Mouse (Mus musculus) embryonic facial prominence, embryonic 15.5 days (tissue): ENCODE measurements around the gene Ttc6. TPM values are rescaled to one million over a fixed set of nuclear protein-coding genes. Genes with fewer than 3 reads are reported as not detected.

Source experiments
- ATAC-seq: fragments of 200-750 bp; cut with Nextera tagmentation; 2 replicates; pipeline ENCODE4 v1.8.0; 2017; ENCODE audit warnings: low read depth, moderate TSS enrichment; ENCODE audit not compliant: insufficient number of reproducible peaks, low FRiP score, low TSS enrichment
- H3K27ac ChIP-seq: fragments of 300-500 bp; sonication (generic); replicated peaks from 2 replicates; pipeline ENCODE4 v1.5.1; 2015; ENCODE audit warnings: mild to moderate bottlenecking, inconsistent platforms
- H3K27me3 ChIP-seq: fragments of 300-500 bp; sonication (generic); 2 replicates; pipeline ENCODE4 v1.6.1; 2015; ENCODE audit warnings: inconsistent platforms
- H3K36me3 ChIP-seq: fragments of 300-500 bp; sonication (generic); 2 replicates; pipeline ENCODE4 v1.6.1; 2015; ENCODE audit warnings: mild to moderate bottlenecking, inconsistent platforms
- H3K4me1 ChIP-seq: fragments of 300-500 bp; sonication (generic); 2 replicates; pipeline ENCODE4 v1.6.1; 2015; ENCODE audit warnings: inconsistent platforms
- H3K4me2 ChIP-seq: fragments of 300-500 bp; sonication (generic); replicated peaks from 2 replicates; pipeline ENCODE4 v1.6.1; 2015; ENCODE audit warnings: mild to moderate bottlenecking, inconsistent platforms
- H3K4me3 ChIP-seq: fragments of 300-500 bp; sonication (generic); replicated peaks from 2 replicates; pipeline ENCODE4 v1.5.1; 2015; ENCODE audit warnings: mild to moderate bottlenecking, inconsistent platforms
- H3K9ac ChIP-seq: fragments of 300-500 bp; sonication (generic); 2 replicates; pipeline ENCODE4 v1.6.1; 2015; ENCODE audit warnings: inconsistent platforms
- H3K9me3 ChIP-seq: fragments of 300-500 bp; sonication (generic); replicated peaks from 2 replicates; pipeline ENCODE4 v1.6.1; 2016; ENCODE audit warnings: inconsistent platforms
- WGBS: fragments of 180-500 bp; shearing (Covaris S2); methylation state at CpG from one replicate; pipeline ENCODE4 v1.1.7; 2015; 5-methylcytosine and 5-hydroxymethylcytosine counted together
- polyA plus RNA-seq: library from polyadenylated mRNA; unstranded; fragments of >200 nt; fragmentation: Nextera tagmentation; extraction: Ambion mirVana; gene quantifications from 2 replicates; pipeline ENCODE4 v1.2.1, GENCODE M21; 2015

Gene Ttc6
- polyA plus RNA-seq, 1 experiment from 2014 or later, result 1.4 TPM

- WGBS, result 4% methylated on average over 9 of the region's 9 CpGs
- Histone ChIP-seq H3K36me3 (no peaks in the 10 kb centered on the region), H3K9me3 (no peaks in the 10 kb centered on the region), H3K4me3 (no peak overlapping the region), H3K9ac (no peak overlapping the region), H3K4me1 (peaks cover 42% of the 10 kb centered on the region), H3K4me2 (no peak overlapping the region), H3K27ac (no peak overlapping the region), H3K27me3 (peaks cover 96% of the 10 kb centered on the region)
- ATAC-seq, result no peak
Measured at GRCm38 (mm10) chr12:57547890-57548289, 16.0 kb upstream of the Ttc6 start.

GRCm38 (mm10) chr12:57548352-57548980 lies 15.4 kb upstream of the Ttc6 start:
- no peaks in the 10 kb centered on the region for H3K9me3 ChIP-seq
- no peak overlapping the region for H3K9ac ChIP-seq
- H3K27me3 ChIP-seq, result peaks cover 96% of the 10 kb centered on the region
- H3K4me1 ChIP-seq, result peaks cover 38% of the 10 kb centered on the region
- H3K27ac ChIP-seq, result no peak overlapping the region
- H3K36me3 ChIP-seq, result no peaks in the 10 kb centered on the region
- H3K4me2 ChIP-seq, result no peak overlapping the region
- no peak overlapping the region for H3K4me3 ChIP-seq
- ATAC-seq, result no peak
- 2% methylated on average over 20 of the region's 20 CpGs for WGBS

- Histone ChIP-seq H3K27me3 (peaks cover 99% of the 10 kb centered on the region), H3K27ac (no peak overlapping the region), H3K4me3 (no peak overlapping the region), H3K4me2 (no peak overlapping the region), H3K9ac (no peak overlapping the region), H3K9me3 (no peaks in the 10 kb centered on the region), H3K4me1 (peaks cover 38% of the 10 kb centered on the region), H3K36me3 (no peaks in the 10 kb centered on the region)
- WGBS, result 3% methylated on average over 25 of the region's 25 CpGs
- ATAC-seq, result peak; percentile 32; the same call in 1 of the 2 replicates
Measured at GRCm38 (mm10) chr12:57548981-57549666, 14.8 kb upstream of the Ttc6 start.

DNA sequence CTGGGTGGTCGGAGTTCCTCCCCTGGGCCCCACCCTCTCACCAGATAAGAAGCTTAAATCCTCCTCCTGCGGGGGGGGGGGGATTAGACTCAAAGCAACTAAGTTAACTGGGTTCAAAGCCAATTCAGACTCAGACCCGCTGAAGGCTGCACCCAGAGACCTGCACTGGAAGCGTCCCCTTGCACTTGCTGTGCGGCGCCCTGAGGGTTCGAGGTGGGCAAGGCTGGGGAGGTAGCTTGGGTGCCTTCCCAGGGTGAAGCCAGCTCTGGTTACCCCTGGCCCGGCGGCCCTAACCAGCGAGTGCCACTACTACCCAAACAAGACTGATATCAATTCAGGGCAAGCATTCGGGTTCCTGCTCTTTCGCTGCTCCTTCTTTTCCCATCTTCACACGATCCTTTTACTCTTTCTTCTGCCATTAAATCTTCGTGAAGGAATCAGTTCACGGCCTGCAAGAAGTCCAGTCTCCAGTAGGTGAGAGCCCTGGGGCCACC lies 14.2 kb upstream of the Ttc6 start:
- H3K4me1 ChIP-seq, result peaks cover 37% of the 10 kb centered on the region
- WGBS, result 5% methylated on average over 15 of the region's 15 CpGs
- no peaks in the 10 kb centered on the region for H3K9me3 ChIP-seq
- ATAC-seq, result no peak
- no peak overlapping the region for H3K27ac ChIP-seq
- peaks cover 100% of the 10 kb centered on the region for H3K27me3 ChIP-seq
- no peak overlapping the region for H3K4me2 ChIP-seq
- H3K36me3 ChIP-seq, result no peaks in the 10 kb centered on the region
- no peak overlapping the region for H3K9ac ChIP-seq
- H3K4me3 ChIP-seq, result no peak overlapping the region

DNA sequence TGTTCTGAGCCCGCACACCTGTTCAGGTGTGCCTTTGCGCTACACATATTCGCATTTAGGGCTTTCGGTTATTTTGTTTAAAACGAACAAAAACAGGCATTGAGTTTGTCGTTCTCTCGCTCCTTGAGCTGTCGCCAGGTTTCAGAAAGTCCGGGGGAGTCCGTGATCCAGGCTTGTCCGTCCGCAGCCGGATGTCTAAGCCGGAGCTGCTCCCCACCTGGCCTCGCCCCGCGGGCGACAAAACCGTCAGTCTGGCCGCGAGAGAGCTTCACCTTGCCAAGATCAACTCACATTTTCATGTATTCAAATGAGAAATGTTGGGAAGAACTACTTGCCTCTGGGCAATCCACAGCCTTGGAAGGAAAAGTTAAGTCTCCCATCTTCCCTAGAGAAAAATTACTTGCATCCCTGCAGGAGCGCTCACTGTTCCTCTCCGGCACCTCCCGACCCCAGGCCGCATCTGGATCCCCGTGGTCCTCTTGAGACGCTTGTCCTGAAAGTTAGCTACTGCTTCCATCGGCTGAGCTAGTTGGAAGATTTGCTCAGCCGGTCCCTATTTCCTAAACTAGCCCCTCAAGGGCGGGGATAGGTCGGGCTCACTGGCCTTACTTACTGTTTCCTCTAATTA lies 13.6 kb upstream of the Ttc6 start:
- 2% methylated on average over 31 of the region's 31 CpGs for WGBS
- Histone ChIP-seq H3K4me3 (no peak overlapping the region), H3K9ac (no peak overlapping the region)

DNA sequence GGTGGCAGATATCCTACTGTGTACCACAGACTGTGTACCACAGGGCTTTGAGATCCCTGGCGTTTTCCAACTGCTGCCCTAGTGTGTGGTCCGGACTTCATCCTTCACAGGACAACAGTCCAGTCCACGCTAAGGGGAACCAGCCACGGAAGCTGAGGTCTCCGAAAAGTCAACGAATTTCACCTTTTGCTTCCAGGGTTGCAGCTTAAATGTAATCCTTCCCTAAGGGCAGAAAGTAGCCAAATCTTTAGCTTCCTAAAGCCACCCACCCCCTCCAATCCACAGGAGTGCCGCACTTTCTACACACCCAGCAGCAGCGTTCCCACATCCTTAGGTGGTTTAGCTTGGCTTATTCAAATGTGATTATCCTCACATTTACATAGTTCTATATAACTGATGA lies 13.0 kb upstream of the Ttc6 start:
- ATAC-seq, result no peak
- Histone ChIP-seq H3K9ac (no peak overlapping the region), H3K27me3 (peaks cover 100% of the 10 kb centered on the region), H3K9me3 (no peaks in the 10 kb centered on the region), H3K27ac (no peak overlapping the region), H3K4me3 (no peak overlapping the region), H3K4me2 (no peak overlapping the region), H3K36me3 (no peaks in the 10 kb centered on the region), H3K4me1 (peaks cover 26% of the 10 kb centered on the region)
- WGBS, result 6% methylated on average over 8 of the region's 8 CpGs

More for the DNA sequence above, 13.6 kb upstream of the Ttc6 start:
- Histone ChIP-seq H3K27ac (no peak overlapping the region), H3K4me2 (no peak overlapping the region), H3K27me3 (peaks cover 100% of the 10 kb centered on the region), H3K36me3 (no peaks in the 10 kb centered on the region), H3K4me1 (peaks cover 32% of the 10 kb centered on the region), H3K9me3 (no peaks in the 10 kb centered on the region)
- no peak for ATAC-seq

GRCm38 (mm10) chr12:57552286-57552685 lies 11.6 kb upstream of the Ttc6 start:
- Histone ChIP-seq H3K27me3 (peaks cover 91% of the 10 kb centered on the region), H3K9ac (no peak overlapping the region), H3K9me3 (no peaks in the 10 kb centered on the region), H3K4me3 (no peak overlapping the region), H3K4me1 (peaks cover 13% of the 10 kb centered on the region), H3K4me2 (no peak overlapping the region), H3K36me3 (no peaks in the 10 kb centered on the region), H3K27ac (no peak overlapping the region)
- WGBS, result 13% methylated on average over 3 of the region's 3 CpGs
- ATAC-seq, result no peak

DNA sequence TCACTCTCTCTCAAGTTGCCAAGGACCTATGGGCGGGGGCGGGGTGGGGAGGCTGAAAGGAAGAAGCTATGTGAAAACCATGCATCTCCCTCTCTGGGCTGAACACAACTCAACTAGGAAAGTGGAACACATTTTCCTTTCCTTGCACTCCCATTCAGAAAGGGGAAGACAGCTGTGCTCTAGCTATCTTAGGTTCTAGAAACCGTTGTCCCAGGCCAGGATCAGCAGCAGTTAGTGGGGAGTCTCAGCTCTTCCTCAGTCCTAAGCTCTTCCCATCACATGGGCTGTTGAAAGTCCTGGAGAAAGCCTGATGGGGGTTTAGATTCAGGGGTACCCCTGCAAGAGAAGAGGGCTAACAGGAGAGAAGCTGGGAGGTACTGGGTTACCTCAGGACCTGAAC lies 9.8 kb upstream of the Ttc6 start:
- WGBS, result 33% methylated on average over 3 of the region's 3 CpGs

DNA sequence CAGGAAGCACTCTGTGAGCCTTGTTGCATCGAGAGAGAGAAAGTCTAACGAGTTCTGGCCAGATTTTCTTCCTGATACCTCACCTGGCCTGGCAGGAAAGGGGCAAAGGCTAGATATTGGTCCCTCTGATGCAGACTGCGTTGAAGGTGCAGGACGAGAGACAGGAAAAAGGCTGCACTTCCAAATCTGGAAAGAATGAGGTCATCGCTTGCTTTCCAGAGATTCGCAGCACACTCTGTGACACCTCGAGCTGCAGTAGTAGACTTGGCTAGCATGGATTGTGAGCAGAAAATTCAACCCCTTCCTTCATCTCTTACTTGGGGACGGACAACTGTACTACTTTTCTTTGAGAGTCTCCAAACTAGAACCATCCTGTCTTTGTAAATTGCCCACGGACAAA lies 7.9 kb downstream of the Ttc6 start:
- no peak overlapping the region for H3K4me3 ChIP-seq
- ATAC-seq, result no peak
- no peak overlapping the region for H3K27ac ChIP-seq
- H3K9me3 ChIP-seq, result no peaks in the 10 kb centered on the region
- H3K9ac ChIP-seq, result no peak overlapping the region
- WGBS, result 34% methylated on average over 9 of the region's 9 CpGs
- H3K36me3 ChIP-seq, result no peaks in the 10 kb centered on the region
- peaks cover 7% of the 10 kb centered on the region for H3K4me1 ChIP-seq
- peaks cover 27% of the 10 kb centered on the region for H3K27me3 ChIP-seq
- no peak overlapping the region for H3K4me2 ChIP-seq

More for the DNA sequence above, 9.8 kb upstream of the Ttc6 start:
- Histone ChIP-seq H3K36me3 (no peaks in the 10 kb centered on the region), H3K27me3 (peaks cover 77% of the 10 kb centered on the region), H3K4me1 (peaks cover 12% of the 10 kb centered on the region), H3K9me3 (no peaks in the 10 kb centered on the region), H3K4me2 (no peak overlapping the region), H3K4me3 (no peak overlapping the region), H3K9ac (no peak overlapping the region), H3K27ac (no peak overlapping the region)
- ATAC-seq, result no peak

GRCm38 (mm10) chr12:57572415-57572814 lies 8.5 kb downstream of the Ttc6 start:
- H3K4me2 ChIP-seq, result no peak overlapping the region
- H3K27me3 ChIP-seq, result peaks cover 30% of the 10 kb centered on the region
- no peak overlapping the region for H3K9ac ChIP-seq
- H3K9me3 ChIP-seq, result no peaks in the 10 kb centered on the region
- no peak for ATAC-seq
- no peaks in the 10 kb centered on the region for H3K36me3 ChIP-seq
- peaks cover 7% of the 10 kb centered on the region for H3K4me1 ChIP-seq
- H3K4me3 ChIP-seq, result no peak overlapping the region
- no peak overlapping the region for H3K27ac ChIP-seq

DNA sequence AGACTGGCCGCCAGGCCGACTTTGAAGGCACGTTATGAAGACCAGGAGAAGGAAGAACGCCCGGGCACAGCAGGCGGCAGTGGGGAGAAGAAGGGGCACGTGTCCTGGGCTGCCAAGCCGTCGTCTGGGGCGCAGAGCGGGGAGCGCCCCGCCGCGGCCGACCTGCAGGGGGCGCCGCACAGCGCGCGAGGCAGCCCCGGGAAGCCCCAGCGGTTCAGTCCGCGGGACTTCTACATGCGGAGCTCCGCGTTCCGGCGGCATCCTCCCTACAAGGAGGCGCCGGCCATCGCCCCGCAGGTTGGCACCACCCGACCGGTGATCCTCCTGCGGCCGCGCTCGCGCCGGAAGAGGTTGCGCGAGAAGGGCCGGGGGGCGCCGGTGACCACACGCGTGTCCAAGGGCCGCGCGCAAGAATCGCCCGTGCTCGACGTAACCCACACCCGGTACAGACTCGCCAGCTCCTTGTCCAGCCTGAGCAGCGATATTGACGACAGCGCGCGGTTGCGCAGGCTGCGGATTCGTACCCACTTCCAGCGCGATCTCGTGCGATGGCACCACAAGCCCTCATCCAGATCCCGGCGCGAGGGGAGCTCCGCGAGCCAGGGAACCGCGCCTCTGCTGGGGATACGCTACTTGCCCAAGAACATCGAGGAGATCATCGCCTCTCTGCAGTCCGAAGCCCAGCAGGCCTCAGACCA lies 12.2 kb downstream of the Ttc6 start:
- Histone ChIP-seq H3K4me1 (peaks cover 7% of the 10 kb centered on the region), H3K9me3 (no peaks in the 10 kb centered on the region), H3K36me3 (no peaks in the 10 kb centered on the region), H3K27me3 (peaks cover 35% of the 10 kb centered on the region), H3K4me3 (peak overlapping the region; percentile 51), H3K4me2 (peak overlapping the region; percentile 86), H3K27ac (no peak overlapping the region), H3K9ac (peak overlapping the region; percentile 26; the same call in 1 of the 2 replicates)
- under 1% methylated on average over 81 of the region's 81 CpGs for WGBS
- ATAC-seq, result peak; percentile 88
